Mouse (Mus musculus) olfactory bulb, adult 2 months (tissue): Measurements from ENCODE around the gene Olfr165. TPM values are rescaled to one million over a fixed set of nuclear protein-coding genes. Genes with fewer than 3 reads are reported as not detected.
"Not testable (repeated sequence)": the region's sequence is repeated elsewhere in the genome, so short reads cannot be mapped to it uniquely, and the experiment has no call there.

ENCODE experiments used
- H3K27ac ChIP-seq: fragments of 200-500 bp; 2 replicates; pipeline ENCODE4 v1.5.1; 2012; ENCODE audit warnings: low read depth, low read length; ENCODE audit not compliant: insufficient read depth
- H3K4me1 ChIP-seq: fragments of 200-500 bp; 2 replicates; pipeline ENCODE4 v1.6.1; 2012; ENCODE audit warnings: low read length; ENCODE audit not compliant: control insufficient read depth, insufficient read depth
- H3K4me3 ChIP-seq: fragments of 200-500 bp; 2 replicates; pipeline ENCODE4 v1.5.1; 2012; ENCODE audit warnings: mild to moderate bottlenecking, low read depth, low read length, moderate library complexity; ENCODE audit not compliant: insufficient read depth
- CTCF ChIP-seq: fragments of 200-500 bp; IDR thresholded peaks from 2 replicates; pipeline ENCODE4 v1.5.1; 2012; ENCODE audit warnings: low read depth, mild to moderate bottlenecking, low read length, moderate library complexity; ENCODE audit not compliant: insufficient read depth
- POLR2A ChIP-seq: fragments of 200-500 bp; IDR thresholded peaks from 2 replicates; pipeline ENCODE4 v1.6.1; 2012; ENCODE audit warnings: mild to moderate bottlenecking, low read depth, low read length, moderate library complexity; ENCODE audit not compliant: insufficient read depth
- WGBS: fragments of 180-500 bp; shearing (Covaris S2); methylation state at CpG from one replicate; pipeline ENCODE4 v1.1.7; 2018; 5-methylcytosine and 5-hydroxymethylcytosine counted together
- polyA plus RNA-seq: library from polyadenylated mRNA; stranded (reverse); fragments of >200 nt; gene quantifications from 2 replicates; pipeline ENCODE4 v1.2.4, GENCODE M21; 2012; ENCODE audit warnings: low replicate concordance; ENCODE audit not compliant: missing spikeins, insufficient read depth, insufficient read length

Gene Olfr165
- not detected in 2 replicates for polyA plus RNA-seq

GRCm38 (mm10) chr16:19423034-19423433 lies at the start of gene Olfr165:
Gene Olfr165, minus strand, starts transcription at chr16:19423134.
- WGBS, result 29% methylated on average over 1 of the region's 1 CpGs
- H3K27ac ChIP-seq, result no peak within 1 kb of the TSS

DNA sequence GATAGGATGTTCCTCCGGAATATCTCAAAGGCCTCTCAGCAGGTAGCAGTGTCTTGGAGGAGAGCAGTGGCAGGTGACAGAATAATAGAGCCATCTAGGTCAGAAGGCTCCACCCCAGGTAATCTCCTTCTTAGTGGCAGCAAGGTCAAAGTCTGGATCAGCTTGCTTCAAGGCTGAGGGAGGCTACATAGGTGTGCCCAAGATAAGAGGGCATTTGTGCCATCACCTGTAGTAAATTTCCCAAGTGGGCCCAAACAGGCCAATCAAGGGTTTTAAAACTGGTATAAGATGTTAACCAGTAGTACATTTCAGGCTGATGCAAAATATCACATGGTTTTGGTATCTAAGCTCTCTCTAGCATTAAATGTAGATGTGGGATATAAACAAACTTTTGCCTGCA lies 41.4 kb upstream of the Olfr165 start:
- 95% methylated on average over 1 of the region's 1 CpGs for WGBS
- no peak overlapping the region for H3K4me3 ChIP-seq
- H3K27ac ChIP-seq, result no peak overlapping the region
- no peaks in the 10 kb centered on the region for H3K4me1 ChIP-seq
- TF ChIP-seq CTCF, result no peak
- TF ChIP-seq POLR2A, result no peak

More at GRCm38 (mm10) chr16:19423034-19423433, at the start of gene Olfr165:
- H3K4me1 ChIP-seq, result no peaks in the 10 kb centered on the region
- no peak for TF ChIP-seq POLR2A
- no peak for TF ChIP-seq CTCF
- no peak within 1 kb of the TSS for H3K4me3 ChIP-seq

GRCm38 (mm10) chr16:19458741-19459140 lies 35.8 kb upstream of the Olfr165 start:
- WGBS, result 77% methylated on average over 4 of the region's 4 CpGs
- H3K27ac ChIP-seq, H3K4me3 ChIP-seq, H3K4me1 ChIP-seq: not testable (repeated sequence)

DNA sequence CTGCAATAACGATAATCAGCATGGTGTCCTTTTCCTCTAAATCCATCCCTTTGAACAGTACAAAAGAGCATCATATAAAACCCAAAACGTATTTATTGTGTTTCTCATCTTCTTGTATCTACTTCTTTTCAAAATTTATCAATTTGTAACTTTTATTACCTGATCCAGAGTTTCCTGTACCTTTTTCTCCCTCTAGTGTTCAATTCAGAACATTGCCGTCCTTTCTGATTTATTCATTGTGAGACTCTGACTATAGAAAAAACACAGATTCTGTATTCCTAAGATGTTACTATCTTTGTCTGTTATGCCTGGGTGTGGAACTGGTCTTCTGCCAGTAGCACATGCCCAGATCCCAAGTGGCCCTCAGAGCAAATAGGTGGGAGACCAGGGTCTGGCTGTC lies 35.0 kb downstream of the Olfr165 start:
- Histone ChIP-seq H3K27ac (no peak overlapping the region), H3K4me1 (no peaks in the 10 kb centered on the region), H3K4me3 (no peak overlapping the region)
- 62% methylated on average over 3 of the region's 3 CpGs for WGBS
- TF ChIP-seq CTCF (no peak), POLR2A (no peak)

Other genes starting within 250 kb of the Olfr165 start
- gene Olfr164, start 109.1 kb downstream of the Olfr165 start, polyA plus RNA-seq, result not detected in 2 replicates
- not detected in 2 replicates for gene Olfr166, start 60.6 kb upstream of the Olfr165 start, polyA plus RNA-seq
- not detected in 2 replicates for gene Olfr167, start 99.1 kb upstream of the Olfr165 start, polyA plus RNA-seq
- gene Olfr168, start 112.4 kb upstream of the Olfr165 start, polyA plus RNA-seq, result not detected in 2 replicates
- not detected in 2 replicates for gene Olfr169, start 148.7 kb upstream of the Olfr165 start, polyA plus RNA-seq
- not detected in 2 replicates for gene Olfr170, start 188.7 kb upstream of the Olfr165 start, polyA plus RNA-seq
- gene Olfr171, start 206.8 kb upstream of the Olfr165 start, polyA plus RNA-seq, result not detected in 2 replicates